Mouse (Mus musculus): ENCODE data around the gene Chd2.

Gene Chd2

DNA sequence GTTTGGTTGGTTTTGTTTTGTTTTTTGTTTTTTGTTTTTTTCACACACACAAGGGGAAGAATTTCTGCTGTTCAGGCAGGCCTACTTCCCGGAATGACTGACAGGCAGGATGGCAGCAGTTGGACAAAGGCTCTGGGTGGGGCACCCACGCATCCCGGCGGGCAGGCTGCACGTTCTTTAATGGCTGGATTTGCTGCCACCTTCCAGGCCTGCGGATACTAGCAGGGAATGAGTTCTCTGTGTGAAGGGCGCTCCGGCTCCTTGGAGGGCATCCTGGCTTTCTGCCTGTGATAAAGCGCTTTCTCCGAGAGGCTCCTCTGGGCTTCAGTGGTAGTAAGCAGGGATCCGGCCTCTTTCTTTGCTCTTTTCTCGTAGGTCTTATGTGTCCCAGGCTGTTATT lies 164.3 kb downstream of the Chd2 start:
- DNase-seq (ENCODE audit: low spot score in 2 of 2), result no peak

All from left cerebral cortex, adult 9 months (tissue).